Mouse (Mus musculus) embryonic stem cell, embryonic (primary cell): ENCODE data around the gene Ncapd3.

Experiments used
- CTCF ChIA-PET, 4 experiments: fragments of 300-600 bp in 2 of 4; fragments of 350-600 bp in 2 of 4; sonication (Branson Sonifier 250); formaldehyde crosslinking; loops; one replicate each; lab custom pipeline; 2022; ENCODE audit warnings: inconsistent platforms in 2 of 4; lab: Charles Lee
- POLR2A ChIA-PET, 4 experiments: fragments of 300-600 bp in 2 of 4; fragments of 350-600 bp in 2 of 4; sonication (Branson Sonifier 250); formaldehyde crosslinking; loops; one replicate each; lab custom pipeline; 2022; ENCODE audit warnings: antibody characterized with exemption in 4 of 4, inconsistent platforms in 1 of 4; lab: Charles Lee

The Ncapd3 gene

DNA sequence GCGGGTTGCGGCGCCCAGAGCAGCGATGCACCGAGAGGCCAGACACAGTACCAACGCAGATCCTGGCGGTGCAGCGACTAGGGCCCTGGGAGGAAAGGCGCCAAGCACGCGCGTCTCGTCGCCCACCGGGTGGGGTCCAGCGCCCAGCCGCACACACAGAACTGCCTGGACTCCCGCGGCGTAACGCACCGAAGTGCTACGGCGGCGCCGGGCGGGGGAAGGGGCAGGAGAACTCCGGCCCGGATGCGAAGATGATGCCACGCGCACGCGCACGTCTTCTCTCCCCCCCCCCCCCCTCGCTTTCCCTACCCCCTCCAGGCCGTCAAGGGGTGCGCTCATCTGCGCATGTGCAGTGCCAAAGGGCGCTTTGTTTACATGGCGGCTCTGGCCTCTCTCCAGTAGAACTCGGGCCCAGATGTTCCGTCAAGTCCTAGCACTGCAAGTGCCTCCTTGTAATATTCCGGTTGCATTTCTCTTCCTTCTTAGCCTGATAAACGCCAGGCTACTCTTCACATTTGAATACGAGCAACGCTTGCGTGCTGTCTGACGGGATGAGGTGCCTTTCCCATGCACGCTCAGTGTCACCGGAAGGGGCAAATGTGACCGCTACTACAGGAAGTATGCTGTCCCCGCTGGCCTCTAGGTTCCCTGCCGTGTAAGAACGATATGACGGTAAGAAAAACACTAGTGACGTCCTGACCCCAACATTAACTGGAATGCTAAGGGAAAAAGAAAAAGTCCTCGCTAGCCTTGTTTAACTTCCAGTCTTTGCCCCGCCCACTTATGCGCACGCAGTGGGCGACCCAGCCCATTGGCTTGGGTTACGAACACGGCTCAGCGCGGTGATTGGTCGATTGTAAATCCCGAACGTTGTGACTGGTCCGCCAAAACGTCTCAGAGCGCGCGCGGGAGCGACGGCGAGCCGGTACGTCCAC is at the start of gene Ncapd3, which contains the start of gene Vps26b:
Gene Ncapd3 (plus strand): TSS at position 348 of the 935 bp plus-strand sequence.
Gene Vps26b (minus strand): TSS at position 238 of the 935 bp plus-strand sequence.
- CTCF ChIA-PET: interaction anchor here in 1 of 4 experiments (0.5 kb wide), 1 partner anchor 354 kb away, joined by 3 read pairs; no protein-coding TSS in a partner anchor
- POLR2A ChIA-PET: interaction anchor here in 2 of 4 experiments (0.7 to 2.2 kb wide), 10 partner anchors 10 to 91 kb away, joined by 3 to 5 read pairs (median 3); partner anchors contain the start of gene Acad8 (in 1 of the 2)

DNA sequence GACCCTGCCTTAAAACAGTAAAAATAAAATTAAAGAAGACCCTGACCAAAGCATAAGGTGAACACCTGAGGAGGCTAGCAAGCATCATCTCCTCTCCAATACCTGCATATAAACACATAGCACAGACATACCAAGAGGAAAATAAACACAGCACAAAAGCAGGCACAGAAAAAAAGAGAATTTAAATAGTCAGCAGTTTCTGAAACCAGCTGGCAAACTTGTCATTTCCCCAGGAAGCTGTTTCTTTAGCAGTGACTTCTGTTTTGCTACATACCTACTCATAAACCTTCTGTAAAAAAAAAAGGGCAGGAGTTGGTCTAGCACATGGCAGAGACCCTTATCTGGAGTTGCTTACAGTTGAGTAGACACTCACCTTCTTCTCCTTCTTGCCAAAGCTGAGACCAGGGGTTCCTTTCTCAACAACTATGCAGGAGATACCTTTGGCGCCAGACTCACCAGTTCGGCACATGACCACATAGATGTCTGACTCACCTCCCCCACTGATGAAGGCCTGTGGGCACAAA is 44.8 kb upstream of the Ncapd3 start:
- POLR2A ChIA-PET: no interaction called here
- CTCF ChIA-PET: no interaction called here

DNA sequence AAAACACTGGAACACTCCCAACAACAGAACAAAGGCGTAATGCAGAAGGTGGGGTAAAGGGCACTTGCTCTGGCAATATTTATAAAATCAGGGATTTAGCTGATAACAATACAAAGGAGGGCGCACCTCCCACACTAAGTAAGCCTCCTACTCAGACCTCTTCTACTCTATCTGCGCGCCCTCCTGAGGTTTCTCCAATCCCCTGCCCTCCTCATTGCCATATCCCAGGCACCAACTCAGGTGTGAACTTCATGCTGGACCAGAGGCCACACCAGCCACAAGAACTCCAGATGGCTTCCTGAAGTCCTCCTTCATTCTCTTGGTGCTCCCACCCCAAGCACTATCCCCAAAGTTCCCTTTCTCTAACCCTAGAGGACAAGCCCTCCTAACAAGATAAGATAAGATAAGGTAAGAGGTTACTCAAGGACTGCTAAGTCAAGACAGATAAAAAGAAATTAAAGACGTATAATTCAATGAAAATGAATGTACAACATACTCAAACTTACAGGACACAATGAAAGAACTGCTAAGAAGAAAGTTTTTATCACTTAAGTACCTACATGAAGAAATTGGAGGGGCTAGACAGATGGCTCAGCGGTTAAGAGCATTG is 44.2 kb upstream of the Ncapd3 start:
- ChIA-PET POLR2A (no interaction called here), CTCF (no interaction called here)

DNA sequence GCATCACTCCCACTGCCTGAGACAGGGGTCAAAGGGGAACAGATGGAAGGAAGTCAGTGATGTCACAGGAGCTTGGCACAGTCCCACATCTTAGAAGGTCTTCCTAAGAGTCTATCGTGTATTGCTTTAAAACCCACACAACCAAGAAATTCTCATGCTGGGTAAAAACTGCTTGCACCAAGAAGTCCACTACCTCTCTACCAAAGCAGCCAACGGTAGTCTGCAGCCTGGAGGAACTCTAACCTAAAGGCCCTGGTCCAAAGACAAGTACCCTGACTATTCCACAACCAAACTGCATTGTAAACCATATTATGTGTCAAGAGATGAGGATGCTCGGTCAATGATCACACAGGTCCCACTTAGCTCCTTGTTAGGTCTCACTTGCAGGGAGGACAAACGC is 39.8 kb upstream of the Ncapd3 start:
- POLR2A ChIA-PET: interaction anchor here in 1 of 4 experiments (0.6 kb wide), 2 partner anchors 219 to 903 kb away, joined by 3 to 4 read pairs; no protein-coding TSS in a partner anchor
- CTCF ChIA-PET: no interaction called here

DNA sequence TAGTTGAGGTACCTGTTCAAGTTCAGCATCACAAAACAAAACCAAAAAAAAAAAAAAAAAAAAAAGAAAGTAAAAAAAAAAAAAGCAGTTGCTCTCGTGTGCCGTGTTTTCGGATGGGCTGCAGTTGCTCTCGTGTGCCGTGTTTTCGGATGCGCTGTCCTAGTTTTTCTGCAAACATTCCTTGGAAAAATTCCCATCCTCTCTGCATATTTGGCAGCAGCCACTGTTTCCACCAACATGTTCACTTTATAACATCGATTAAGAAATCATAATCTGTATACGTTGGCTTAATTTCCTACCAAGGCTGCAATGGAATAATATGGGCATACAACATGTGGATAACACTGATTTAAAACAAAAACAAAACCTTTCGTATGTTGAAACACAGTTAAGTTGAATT is 36.9 kb upstream of the Ncapd3 start:
- ChIA-PET POLR2A (no interaction called here), CTCF (no interaction called here)

DNA sequence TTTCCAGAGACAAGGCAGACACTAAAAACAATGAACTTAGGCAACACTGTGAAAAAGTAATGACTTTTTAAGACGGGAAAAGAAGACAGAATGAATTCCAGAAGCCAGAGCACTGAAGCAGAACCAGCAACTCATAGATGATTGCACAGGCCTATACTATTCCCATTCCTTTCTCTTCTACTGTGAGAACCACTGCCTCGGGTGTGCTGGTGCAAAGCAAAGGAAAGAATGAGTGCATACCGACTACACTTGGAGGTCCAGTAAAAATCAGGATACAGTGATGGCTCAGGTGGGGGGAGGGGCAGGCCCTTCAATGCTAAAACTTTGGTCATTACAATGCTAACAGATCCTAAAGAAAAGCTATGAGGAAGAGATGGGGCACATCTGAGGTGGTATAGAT is 36.1 kb upstream of the Ncapd3 start:
- ChIA-PET POLR2A (no interaction called here), CTCF (no interaction called here)

DNA sequence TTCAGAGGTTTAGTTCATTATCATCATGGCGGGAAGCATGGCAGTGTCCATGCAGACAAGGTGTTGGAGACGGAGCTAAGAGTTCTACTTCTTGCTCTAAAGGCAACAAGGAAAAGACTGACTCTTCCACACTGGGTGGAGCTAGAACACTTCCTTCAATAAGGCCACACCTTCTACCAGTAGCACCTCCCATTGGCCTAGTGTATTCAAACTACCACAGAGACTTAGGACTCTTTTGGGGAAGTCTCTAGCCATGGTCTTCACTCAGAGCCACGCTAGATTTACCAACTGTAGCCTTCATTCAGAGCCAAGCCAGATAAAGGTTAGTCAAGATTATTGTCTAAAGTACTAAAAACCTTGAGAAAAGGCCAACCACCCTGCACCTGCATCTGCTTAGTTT is 32.9 kb upstream of the Ncapd3 start:
- ChIA-PET POLR2A (interaction anchor here in 3 of 4 experiments (0.9 to 1.4 kb wide), 6 partner anchors 10 to 191 kb away, joined by 3 to 4 read pairs (median 3); partner anchors contain the start of gene Glb1l2 (in 1 of the 3)), CTCF (interaction anchor here in 1 of 4 experiments (0.6 kb wide), 2 partner anchors 10 to 309 kb away, joined by 4 to 5 read pairs; no protein-coding TSS in a partner anchor)

DNA sequence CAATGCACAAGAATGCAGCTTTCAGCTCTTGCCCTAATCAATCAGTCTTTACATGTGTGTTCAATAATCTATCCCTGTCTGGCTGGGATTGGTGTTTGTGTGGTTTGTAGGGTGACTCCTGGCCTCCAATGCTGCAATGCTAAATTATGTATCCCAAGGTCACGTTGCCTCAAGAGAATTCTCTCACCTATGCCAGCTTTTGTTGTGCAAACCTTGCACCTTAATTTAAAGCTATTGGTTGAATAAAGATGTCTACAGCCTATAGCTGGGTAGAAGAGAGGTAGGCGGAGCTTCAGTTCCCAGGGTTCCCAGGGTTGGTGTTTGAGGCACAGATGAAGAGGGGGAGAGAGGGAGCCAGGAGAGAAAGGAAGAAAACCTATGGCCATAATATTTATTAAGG is 32.5 kb upstream of the Ncapd3 start:
- CTCF ChIA-PET: interaction anchor here in 1 of 4 experiments (0.6 kb wide), 1 partner anchor 308 kb away, joined by 5 read pairs; no protein-coding TSS in a partner anchor
- POLR2A ChIA-PET: interaction anchor here in 3 of 4 experiments (0.9 to 1.1 kb wide), 6 partner anchors 9 to 161 kb away, joined by 3 to 4 read pairs (median 3); no protein-coding TSS in a partner anchor

DNA sequence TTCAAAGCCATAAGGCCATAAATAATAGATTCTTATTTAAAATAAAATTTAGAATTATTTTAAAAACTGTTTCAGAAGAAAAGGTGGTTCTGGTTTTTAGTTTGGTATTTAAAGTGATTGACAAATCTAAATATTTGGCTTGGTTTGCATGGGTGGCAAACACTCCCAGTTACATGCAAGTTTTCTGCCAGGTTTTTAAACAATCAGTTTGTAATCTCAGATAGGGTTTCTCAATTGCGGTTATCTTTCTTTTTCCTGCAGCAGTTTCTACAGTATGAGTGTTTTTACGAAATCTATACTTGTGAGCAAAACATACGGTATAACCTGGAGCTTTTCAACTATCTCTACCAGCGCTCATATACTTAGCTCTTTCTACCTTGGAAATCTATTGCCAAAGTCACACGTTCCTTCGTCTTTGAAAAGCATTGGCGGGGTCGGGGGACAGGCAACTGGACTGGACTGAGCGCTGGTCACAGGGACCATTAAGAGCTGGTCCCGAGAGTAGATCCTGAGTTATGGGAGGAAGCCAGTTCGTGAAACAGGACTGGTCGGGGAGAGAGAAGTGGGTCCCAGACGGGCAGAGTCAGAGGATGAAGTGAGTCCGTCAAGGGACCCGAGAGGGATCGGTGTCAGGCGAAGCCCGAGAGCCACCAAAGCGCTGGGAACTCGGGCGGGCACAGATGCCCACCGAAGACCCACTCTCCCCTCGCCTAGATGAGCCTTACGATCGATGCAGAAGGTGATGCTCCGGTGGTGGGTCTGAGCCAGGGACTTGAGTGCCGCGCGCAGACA is 31.1 kb upstream of the Ncapd3 start:
- ChIA-PET CTCF (no interaction called here), POLR2A (interaction anchor here in 2 of 4 experiments (0.6 to 1.3 kb wide), 4 partner anchors 14 to 350 kb away, joined by 3 to 6 read pairs (median 4); partner anchors contain the start of gene Vps26b (in 1 of the 2))

DNA sequence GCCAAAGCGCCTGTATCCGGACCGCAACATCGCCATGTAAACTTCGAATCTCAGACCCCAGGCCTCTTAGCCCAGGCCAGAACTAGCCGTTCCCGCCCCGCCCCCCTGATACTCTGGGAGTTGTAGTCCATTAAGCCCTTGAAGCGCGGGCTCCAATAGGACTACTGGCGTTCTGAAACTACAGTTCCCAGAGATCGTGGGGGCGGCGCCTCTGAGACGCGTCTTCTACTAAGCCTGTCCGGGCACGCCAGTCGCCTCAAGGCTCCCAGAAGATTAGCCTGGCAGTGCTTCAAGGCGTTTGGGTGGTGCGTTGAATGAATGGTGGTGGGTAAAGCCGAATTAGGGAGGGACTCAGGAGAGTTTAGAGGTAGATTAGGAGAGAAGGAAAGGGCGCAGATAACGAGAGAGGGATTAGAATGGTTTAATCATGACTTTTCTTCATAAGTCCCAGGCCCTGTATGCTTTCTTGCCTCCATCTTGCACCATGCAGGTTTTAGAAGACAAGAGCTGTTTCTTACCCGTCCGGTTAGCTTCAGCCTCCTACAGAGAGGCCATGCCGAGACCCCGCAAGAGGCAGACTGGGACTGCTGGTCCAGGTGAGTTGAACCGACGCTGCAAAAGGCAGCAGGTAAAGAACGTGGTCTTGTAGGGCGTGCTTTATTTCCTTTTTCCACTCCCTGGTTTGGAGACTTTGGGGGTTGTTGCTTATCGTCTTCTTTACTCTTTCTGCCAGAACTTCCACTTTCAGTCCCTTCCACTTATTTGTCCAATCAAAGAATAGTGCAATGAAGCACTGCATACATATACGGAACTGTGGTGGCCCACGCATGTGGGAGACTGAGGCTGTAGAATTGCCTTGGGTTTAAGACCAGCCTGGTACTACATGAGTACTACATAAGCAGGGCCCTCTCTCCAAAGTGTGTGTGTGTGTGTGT is 30.2 kb upstream of the Ncapd3 start, which contains the start of the genes Acad8 and Thyn1:
Gene Acad8 (minus strand): TSS at position 106 of the 935 bp plus-strand sequence.
Gene Thyn1 (plus strand): TSS at position 250 of the 935 bp plus-strand sequence.
- POLR2A ChIA-PET: interaction anchor here in 2 of 4 experiments (0.6 to 1.6 kb wide), 4 partner anchors 11 to 1161 kb away, joined by 3 to 6 read pairs (median 4); partner anchors contain the start of gene Vps26b (in 1 of the 2)
- CTCF ChIA-PET: no interaction called here

DNA sequence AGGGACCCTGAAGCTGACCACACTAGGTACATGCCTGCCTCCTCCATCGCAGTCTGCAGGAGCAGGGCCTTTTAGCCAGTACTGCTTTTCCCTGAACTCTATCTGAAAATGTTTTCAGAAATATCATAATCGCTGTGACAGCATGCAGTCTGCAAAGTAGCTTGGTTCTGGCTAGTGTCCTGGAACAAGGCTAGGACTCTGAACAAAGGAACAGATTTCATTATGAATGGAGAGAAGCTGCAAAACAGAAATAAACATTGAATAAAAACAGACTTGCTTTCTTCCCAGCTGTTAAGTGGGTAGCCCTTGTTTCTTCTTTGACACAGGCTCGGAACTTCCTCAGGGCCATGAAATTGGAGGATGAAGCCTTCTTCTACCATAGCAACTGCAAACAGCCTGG is 24.7 kb upstream of the Ncapd3 start:
- POLR2A ChIA-PET: interaction anchor here in 1 of 4 experiments (0.6 kb wide), 1 partner anchor 380 kb away, joined by 4 read pairs; no protein-coding TSS in a partner anchor
- CTCF ChIA-PET: no interaction called here

DNA sequence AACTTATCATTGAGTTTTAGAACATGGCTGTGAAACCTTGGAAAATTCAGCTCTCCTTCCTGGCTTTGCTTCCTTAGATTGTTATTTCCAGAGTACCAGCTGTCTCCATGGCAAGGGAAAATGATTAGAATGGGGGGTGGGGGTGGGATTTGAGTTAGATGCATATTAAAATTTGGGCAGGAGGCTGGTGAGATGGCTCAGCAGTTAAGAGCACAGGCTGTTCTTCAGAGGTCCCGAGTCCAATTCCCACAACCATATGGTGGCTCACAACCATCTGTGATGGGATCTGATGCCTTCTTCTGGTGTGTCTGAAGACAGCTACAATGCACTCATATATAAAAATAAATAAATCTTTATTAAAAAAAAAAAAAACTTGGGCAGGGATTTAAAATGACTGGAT is 24.0 kb upstream of the Ncapd3 start:
- ChIA-PET CTCF (interaction anchor here in 1 of 4 experiments (0.9 kb wide), 1 partner anchor 10 kb away, joined by 3 read pairs; no protein-coding TSS in a partner anchor), POLR2A (interaction anchor here in 2 of 4 experiments (0.6 to 1.2 kb wide), 3 partner anchors 9 to 381 kb away, joined by 3 to 4 read pairs (median 4); no protein-coding TSS in a partner anchor)

DNA sequence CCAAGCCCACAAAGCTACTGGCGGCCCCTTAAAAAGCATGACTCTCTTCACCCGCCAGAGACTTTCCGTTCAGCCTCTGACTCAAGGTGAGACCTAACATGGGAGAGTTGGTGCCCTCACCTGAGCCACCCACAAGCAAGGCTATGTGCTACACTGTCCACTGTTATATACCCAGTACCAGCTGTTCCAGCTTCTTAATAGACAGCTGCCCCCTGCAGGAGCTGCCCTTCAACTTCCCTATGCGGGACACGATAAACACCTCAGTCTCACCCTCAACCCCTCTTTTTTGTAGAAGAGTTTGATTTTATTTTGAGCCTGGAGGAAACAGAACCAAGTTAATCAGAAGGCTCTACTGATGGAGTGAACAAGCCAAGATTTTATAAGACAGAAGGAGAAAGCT is 23.1 kb upstream of the Ncapd3 start:
- POLR2A ChIA-PET: interaction anchor here in 3 of 4 experiments (1.0 to 1.5 kb wide), 4 partner anchors 10 to 80 kb away, joined by 3 read pairs; partner anchors contain the start of gene Vps26b (in 1 of the 3)
- CTCF ChIA-PET: interaction anchor here in 2 of 4 experiments (0.6 to 0.9 kb wide), 2 partner anchors 9 to 54 kb away, joined by 3 read pairs; no protein-coding TSS in a partner anchor

DNA sequence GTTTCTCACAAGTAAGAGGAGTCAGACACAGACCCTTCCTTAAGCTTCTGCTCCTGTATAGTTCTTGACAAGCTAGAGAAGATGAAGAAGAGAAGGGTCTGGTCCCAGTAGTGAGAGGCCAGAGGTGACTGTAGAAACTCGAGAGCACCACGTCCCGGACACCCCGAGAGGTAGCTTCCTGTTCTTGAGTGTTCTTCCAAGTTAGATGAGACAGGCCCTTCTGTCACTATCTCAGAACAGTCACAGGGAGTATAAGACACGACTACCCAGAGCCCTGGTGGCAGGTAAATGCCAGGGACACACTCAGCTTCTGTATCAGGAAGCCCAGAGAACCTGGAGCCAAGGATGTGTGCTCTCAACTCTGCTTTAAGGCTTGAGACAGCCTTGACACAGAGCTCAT is 20.7 kb upstream of the Ncapd3 start:
- CTCF ChIA-PET: no interaction called here
- POLR2A ChIA-PET: interaction anchor here in 1 of 4 experiments (0.6 kb wide), 1 partner anchor 51 kb away, joined by 3 read pairs; no protein-coding TSS in a partner anchor

DNA sequence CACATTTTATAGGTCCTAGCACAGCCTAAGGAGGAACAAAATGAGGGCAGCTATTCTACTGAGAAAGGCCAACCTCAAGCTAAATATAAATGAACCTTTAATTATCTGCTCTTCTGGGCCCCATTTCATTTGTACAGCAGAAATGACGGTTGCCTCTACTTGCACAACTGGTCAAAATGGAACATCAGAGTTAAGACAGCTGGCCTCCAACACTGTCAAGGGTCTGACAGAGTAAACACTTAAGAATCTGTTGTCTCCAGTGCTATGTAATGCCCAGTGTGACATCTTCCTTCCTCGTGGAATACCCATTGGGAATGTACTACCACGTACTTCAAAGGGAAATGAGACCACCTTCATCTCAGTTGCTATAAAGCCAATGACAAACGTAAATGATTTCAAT is 18.4 kb upstream of the Ncapd3 start:
- CTCF ChIA-PET: no interaction called here
- POLR2A ChIA-PET: interaction anchor here in 2 of 4 experiments (1.0 to 1.7 kb wide), 3 partner anchors 9 to 110 kb away, joined by 3 to 6 read pairs (median 4); no protein-coding TSS in a partner anchor

DNA sequence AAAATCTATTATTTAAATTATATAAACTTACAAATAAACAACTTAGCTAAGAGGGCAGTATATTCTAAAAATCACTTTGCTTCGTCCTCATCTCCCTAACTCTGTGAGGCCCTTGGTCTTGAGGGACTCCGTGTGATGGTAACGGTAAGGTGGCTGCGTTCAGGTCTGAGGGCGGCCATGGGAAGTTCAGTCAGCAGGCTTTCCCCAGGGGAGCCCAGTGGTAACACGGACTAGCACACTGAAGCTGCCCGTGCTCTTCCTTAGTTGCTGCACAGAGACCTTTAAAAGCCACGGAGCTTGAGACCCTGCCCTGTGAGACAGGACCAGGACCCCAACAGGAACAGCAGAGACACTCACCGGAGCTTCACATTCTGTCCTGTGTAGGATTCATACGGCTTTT is 11.0 kb upstream of the Ncapd3 start:
- POLR2A ChIA-PET: interaction anchor here in 1 of 4 experiments (1.6 to 1.7 kb wide), 2 partner anchors 9 to 10 kb away, joined by 3 to 5 read pairs; partner anchors contain the start of gene Vps26b

More for the DNA sequence above, 11.0 kb upstream of the Ncapd3 start:
- CTCF ChIA-PET: no interaction called here
